20 mouse cellular contexts compared by ENCODE assay signal in genomic region chr1:166647593-166647992, GRCm38 (mm10). TPM values are rescaled to one million over a fixed set of nuclear protein-coding genes. Genes with fewer than 3 reads are reported as not detected.
ATAC-seq lines count a peak whose summit lies in the region.
"Had no signal": no experiment of that assay in that cellular context is flagged by ENCODE, and none has a peak within 500 bp of the region (broad histone marks: within the 10 kb centered on the region; RNA-seq: fewer than 3 reads in every experiment).

Gm4847 (minus strand) TSS chr1:166647693.

- 0 out of 2 replicates have a peak, but pooled peaks cover 3% of the 10 kb centered on the region for H3K4me1 ChIP-seq in megakaryocyte, embryonic 14.5 days

- peak within 1 kb of the TSS; percentile 53 for H3K4me3 ChIP-seq in megakaryocyte, embryonic 14.5 days (replicated peaks)

- H3K36me3 ChIP-seq in megakaryocyte, embryonic 14.5 days (replicated peaks; ENCODE audit: low read length) = no peaks in the 10 kb centered on the region
- H3K36me3 ChIP-seq: G1E had no signal

- H3K27me3 ChIP-seq in megakaryocyte, embryonic 14.5 days (replicated peaks) = no peaks in the 10 kb centered on the region
- H3K27me3 ChIP-seq: CH12.LX, Patski had no signal

- no peaks in the 10 kb centered on the region; the same call in 1 of the 2 replicates for H3K9me3 ChIP-seq in megakaryocyte, embryonic 14.5 days

- no peak for ATAC-seq in megakaryocyte, adult 5-6 weeks (ENCODE audit: poor library complexity, severe bottlenecking)
- ATAC-seq: activated CD4-positive, CD25-positive, alpha-beta regulatory T cell, adult 4 months; CD4-positive, CD25-positive, alpha-beta regulatory T cell, adult 4 months; Patski had no signal

RNA-seq across cellular contexts. Expression of gene Gm4847, which starts in this region (rescaled TPM):
- not detected in 2 replicates for polyA plus RNA-seq in megakaryocyte, embryonic 14.5 days (2012; ENCODE audit: insufficient read depth, low replicate concordance)
- total RNA-seq in megakaryocyte, adult 5-6 weeks (2015) = not detected in 2 replicates
- total RNA-seq in megakaryocyte, adult 5-6 weeks (2017) = not detected in 2 replicates
- total RNA-seq: adrenal gland, adult 18-20 months; adrenal gland, adult 2 months; adrenal gland, adult 8-10 months; adrenal gland, postnatal 10 days; adrenal gland, postnatal 14 days; adrenal gland, postnatal 25 days; adrenal gland, postnatal 36 days; adrenal gland, postnatal 4 days; CH12.LX; ES-E14; G1E; MEL had no signal
- polyA plus RNA-seq: activated CD4-positive, CD25-positive, alpha-beta regulatory T cell, adult 4 months; adrenal gland, adult 2 months; brain, embryonic 14.5 days; C2C12; cerebellum, adult 2 months; G1E; Patski had no signal
